Mouse (Mus musculus) hindbrain, embryonic 12.5 days (tissue): ENCODE measurements at regions not wholly inside any gene's neighbourhood (a gene's known extent, or its start where the extent isn't known, plus 50 kb on each side); places are given as distances from the start of the nearest gene placed in this dataset.

Source experiments
- ATAC-seq: fragments of 200-750 bp; cut with Nextera tagmentation; 2 replicates; pipeline ENCODE4 v1.8.0; 2017; ENCODE audit warnings: moderate TSS enrichment; ENCODE audit not compliant: low FRiP score
- H3K27ac ChIP-seq: fragments of 300-500 bp; sonication (generic); 2 replicates; pipeline ENCODE4 v1.5.1; 2016; ENCODE audit warnings: mild to moderate bottlenecking
- H3K27me3 ChIP-seq: fragments of 300-500 bp; sonication (generic); 2 replicates; pipeline ENCODE4 v1.6.1; 2016; ENCODE audit warnings: mild to moderate bottlenecking
- H3K36me3 ChIP-seq: fragments of 300-500 bp; sonication (generic); 2 replicates; pipeline ENCODE4 v1.6.1; 2016; ENCODE audit warnings: mild to moderate bottlenecking
- H3K4me1 ChIP-seq: fragments of 300-500 bp; sonication (generic); 2 replicates; pipeline ENCODE4 v1.6.1; 2016
- H3K4me2 ChIP-seq: fragments of 300-500 bp; sonication (generic); replicated peaks from 2 replicates; pipeline ENCODE4 v1.6.1; 2016; ENCODE audit warnings: mild to moderate bottlenecking
- H3K4me3 ChIP-seq: fragments of 300-500 bp; sonication (generic); 2 replicates; pipeline ENCODE4 v1.5.1; 2016; ENCODE audit warnings: mild to moderate bottlenecking
- H3K9ac ChIP-seq: fragments of 300-500 bp; sonication (generic); 2 replicates; pipeline ENCODE4 v1.6.1; 2016; ENCODE audit warnings: mild to moderate bottlenecking, moderate library complexity
- H3K9me3 ChIP-seq: fragments of 300-500 bp; sonication (generic); replicated peaks from 2 replicates; pipeline ENCODE4 v1.6.1; 2016; ENCODE audit warnings: mild to moderate bottlenecking
- WGBS: fragments of 180-500 bp; shearing (Covaris S2); methylation state at CpG from one replicate; pipeline ENCODE4 v1.1.7; 2016; 5-methylcytosine and 5-hydroxymethylcytosine counted together

- no peak overlapping the region for H3K4me3 ChIP-seq
- H3K36me3 ChIP-seq = no peaks in the 10 kb centered on the region
- no peak for ATAC-seq
- H3K9ac ChIP-seq = no peak overlapping the region
- no peaks in the 10 kb centered on the region for H3K27me3 ChIP-seq
- H3K4me1 ChIP-seq = no peaks in the 10 kb centered on the region
- H3K9me3 ChIP-seq = no peaks in the 10 kb centered on the region
- no peak overlapping the region for H3K27ac ChIP-seq
- no peak overlapping the region for H3K4me2 ChIP-seq
- WGBS = 92% methylated on average over 2 of the region's 2 CpGs
These were observed 56.6 kb downstream of the Zfp503 start for GRCm38 (mm10) chr14:21932771-21933170.

GRCm38 (mm10) chr14:21931944-21932343 is 57.5 kb downstream of the Zfp503 start:
- no peaks in the 10 kb centered on the region for H3K36me3 ChIP-seq
- H3K27me3 ChIP-seq = no peaks in the 10 kb centered on the region
- WGBS = 81% methylated on average over 7 of the region's 7 CpGs
- ATAC-seq = no peak
- no peaks in the 10 kb centered on the region for H3K4me1 ChIP-seq
- no peak overlapping the region for H3K27ac ChIP-seq
- no peak overlapping the region for H3K4me3 ChIP-seq
- no peak overlapping the region for H3K9ac ChIP-seq
- no peaks in the 10 kb centered on the region for H3K9me3 ChIP-seq
- H3K4me2 ChIP-seq = no peak overlapping the region

DNA sequence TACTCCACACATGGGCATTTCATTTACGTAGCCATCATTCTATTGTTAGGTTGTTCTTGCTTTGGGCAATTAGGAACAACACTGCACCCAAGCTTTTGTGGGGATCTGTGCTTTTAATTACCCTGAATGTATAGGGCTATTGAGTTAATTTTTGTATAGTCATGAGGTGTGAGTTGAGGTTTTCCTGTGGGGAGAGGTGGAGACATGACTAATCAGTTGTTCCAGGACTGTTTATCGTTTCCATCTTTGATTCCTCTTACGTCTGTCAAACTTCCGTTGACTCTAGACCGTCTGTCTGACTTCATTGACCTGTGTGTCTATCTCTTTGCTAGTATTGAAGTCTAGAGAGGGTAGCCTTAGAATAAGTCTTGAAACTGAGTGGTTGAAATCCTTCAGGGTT is 60.4 kb downstream of the Zfp503 start:
- H3K4me1 ChIP-seq = no peaks in the 10 kb centered on the region
- no peaks in the 10 kb centered on the region for H3K27me3 ChIP-seq
- H3K9me3 ChIP-seq = no peaks in the 10 kb centered on the region
- no peaks in the 10 kb centered on the region for H3K36me3 ChIP-seq
- H3K4me3 ChIP-seq = no peak overlapping the region
- WGBS = 81% methylated on average over 5 of the region's 5 CpGs
- H3K4me2 ChIP-seq = no peak overlapping the region
- H3K9ac ChIP-seq = no peak overlapping the region
- no peak overlapping the region for H3K27ac ChIP-seq
- ATAC-seq = no peak

DNA sequence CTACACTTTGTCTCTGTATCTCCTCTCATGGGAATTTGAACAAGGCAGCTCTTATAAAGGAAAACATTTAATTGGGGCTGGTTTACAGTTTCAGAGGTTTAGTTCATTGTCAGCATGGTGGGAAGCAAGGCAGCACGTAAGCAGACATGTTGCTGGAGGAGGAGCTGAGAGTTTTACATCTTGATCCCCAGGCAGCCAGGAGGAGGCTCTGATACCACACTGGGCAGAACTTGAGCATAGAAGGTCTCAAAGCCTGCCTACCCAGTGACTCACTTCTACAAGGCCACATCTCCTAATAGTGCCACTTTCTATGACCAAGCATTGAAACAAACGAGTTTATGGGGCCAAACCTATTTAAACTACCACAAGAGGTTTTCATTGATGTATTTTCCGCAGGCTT is 67.9 kb upstream of the Comtd1 start:
- H3K4me3 ChIP-seq = no peak overlapping the region
- no peaks in the 10 kb centered on the region for H3K36me3 ChIP-seq
- no peak overlapping the region for H3K4me2 ChIP-seq
- H3K27ac ChIP-seq = no peak overlapping the region
- WGBS = 88% methylated on average over 3 of the region's 3 CpGs
- H3K27me3 ChIP-seq = no peaks in the 10 kb centered on the region
- no peak overlapping the region for H3K9ac ChIP-seq
- no peaks in the 10 kb centered on the region for H3K9me3 ChIP-seq
- ATAC-seq = no peak
- no peaks in the 10 kb centered on the region for H3K4me1 ChIP-seq

GRCm38 (mm10) chr14:21904498-21905395 is 56.0 kb upstream of the Comtd1 start:
- Histone ChIP-seq H3K36me3 (no peaks in the 10 kb centered on the region), H3K9me3 (no peaks in the 10 kb centered on the region), H3K4me2 (peak overlapping the region; percentile 41), H3K27me3 (no peaks in the 10 kb centered on the region), H3K4me1 (peaks cover 23% of the 10 kb centered on the region), H3K27ac (peak overlapping the region; percentile 86), H3K4me3 (no peak overlapping the region), H3K9ac (no peak overlapping the region)
- WGBS = 35% methylated on average over 18 of the region's 18 CpGs
- peak; percentile 75 for ATAC-seq

DNA sequence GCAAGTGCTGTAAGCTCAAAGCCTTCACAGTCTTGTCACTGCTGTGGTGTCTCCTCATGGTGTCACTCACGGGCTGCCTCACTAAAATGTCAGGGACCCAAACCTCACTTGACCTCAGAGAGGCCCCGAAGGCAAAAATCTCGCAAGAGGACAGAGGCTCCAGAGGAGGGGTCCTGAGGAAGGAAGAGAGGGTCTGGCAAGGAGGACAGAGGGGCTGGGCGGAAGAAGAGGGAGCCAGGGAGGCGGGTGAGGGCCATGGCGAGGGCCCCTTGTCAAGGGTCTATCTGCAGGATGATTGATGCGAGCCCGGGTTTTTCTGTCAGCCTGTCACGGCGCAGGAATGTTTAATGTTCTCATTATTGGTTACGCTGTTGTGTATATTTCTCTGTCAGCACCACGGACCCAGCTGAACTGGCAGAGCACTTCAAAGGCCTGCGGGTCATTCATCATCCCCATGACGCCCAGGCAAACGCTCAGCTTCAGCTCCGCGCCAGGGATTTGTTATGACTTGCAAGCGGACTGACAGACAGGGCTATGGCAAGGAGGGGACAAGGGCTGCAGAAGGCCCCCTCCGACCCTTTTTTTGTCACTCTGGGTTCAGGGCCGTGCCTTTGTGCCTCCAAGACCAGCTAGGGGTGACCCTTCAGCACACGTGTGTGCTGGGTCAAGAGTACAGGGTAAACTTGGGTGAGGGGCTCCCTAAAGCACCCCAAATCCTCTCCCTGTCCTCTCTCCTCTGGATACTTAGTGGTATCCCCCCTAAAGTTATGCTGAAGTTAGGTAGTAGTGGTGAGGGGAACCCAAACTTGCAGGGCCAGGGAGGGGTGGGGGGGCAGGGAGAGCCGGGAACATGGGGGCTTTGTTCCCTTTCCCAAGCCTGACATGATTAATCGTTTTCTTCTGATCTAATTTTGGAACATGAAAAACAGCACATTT is 55.1 kb upstream of the Comtd1 start:
- Histone ChIP-seq H3K9ac (no peak overlapping the region), H3K27me3 (no peaks in the 10 kb centered on the region), H3K27ac (peak overlapping the region; percentile 86), H3K9me3 (no peaks in the 10 kb centered on the region), H3K4me3 (no peak overlapping the region), H3K4me1 (peaks cover 23% of the 10 kb centered on the region), H3K36me3 (no peaks in the 10 kb centered on the region), H3K4me2 (peak overlapping the region; percentile 41)
- peak; percentile 86 for ATAC-seq
- 7% methylated on average over 23 of the region's 23 CpGs for WGBS

DNA sequence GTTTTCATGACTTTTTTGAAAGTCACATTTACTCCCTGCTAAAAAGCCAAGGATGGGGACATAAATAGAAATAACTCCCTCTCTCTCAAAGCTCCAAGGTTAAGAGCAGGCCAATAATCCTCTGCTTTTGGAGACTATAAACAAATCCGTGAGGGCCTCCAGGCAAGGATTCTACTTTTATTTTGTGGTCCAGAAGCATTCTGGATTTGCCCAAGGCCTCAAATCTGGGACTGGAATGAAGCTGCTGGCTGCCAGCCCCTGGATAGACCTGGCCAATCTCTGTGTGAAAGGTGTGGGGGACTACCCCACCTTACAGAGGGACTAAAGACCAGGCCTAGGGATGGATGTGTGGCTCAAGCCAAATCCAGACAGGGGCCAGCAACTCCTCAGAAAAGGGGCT is 54.1 kb upstream of the Comtd1 start:
- peak overlapping the region; percentile 86 for H3K27ac ChIP-seq
- no peak for ATAC-seq
- no peaks in the 10 kb centered on the region for H3K9me3 ChIP-seq
- peaks cover 23% of the 10 kb centered on the region for H3K4me1 ChIP-seq
- no peaks in the 10 kb centered on the region for H3K36me3 ChIP-seq
- no peak overlapping the region for H3K4me2 ChIP-seq
- no peak overlapping the region for H3K9ac ChIP-seq
- no peak overlapping the region for H3K4me3 ChIP-seq
- WGBS = 68% methylated on average over 1 of the region's 1 CpGs
- H3K27me3 ChIP-seq = no peaks in the 10 kb centered on the region

GRCm38 (mm10) chr14:21902456-21902855 is 53.7 kb upstream of the Comtd1 start:
- H3K9me3 ChIP-seq = no peaks in the 10 kb centered on the region
- peaks cover 23% of the 10 kb centered on the region for H3K4me1 ChIP-seq
- H3K4me2 ChIP-seq = no peak overlapping the region
- H3K27ac ChIP-seq = no peak overlapping the region
- 67% methylated on average over 3 of the region's 3 CpGs for WGBS
- no peak overlapping the region for H3K4me3 ChIP-seq
- H3K9ac ChIP-seq = no peak overlapping the region
- no peaks in the 10 kb centered on the region for H3K36me3 ChIP-seq
- no peaks in the 10 kb centered on the region for H3K27me3 ChIP-seq
- no peak for ATAC-seq

- H3K36me3 ChIP-seq = no peaks in the 10 kb centered on the region
- no peaks in the 10 kb centered on the region for H3K27me3 ChIP-seq
- no peak for ATAC-seq
- peaks cover 23% of the 10 kb centered on the region for H3K4me1 ChIP-seq
- WGBS = 82% methylated on average over 2 of the region's 2 CpGs
- H3K27ac ChIP-seq = no peak overlapping the region
- no peak overlapping the region for H3K4me2 ChIP-seq
- H3K9me3 ChIP-seq = no peaks in the 10 kb centered on the region
- no peak overlapping the region for H3K4me3 ChIP-seq
- H3K9ac ChIP-seq = no peak overlapping the region
These were observed 52.2 kb upstream of the Comtd1 start for GRCm38 (mm10) chr14:21900951-21901350.

GRCm38 (mm10) chr14:21900516-21900915 is 51.7 kb upstream of the Comtd1 start:
- no peak overlapping the region for H3K4me2 ChIP-seq
- 46% methylated on average over 1 of the region's 1 CpGs for WGBS

More at GRCm38 (mm10) chr14:21900516-21900915, 51.7 kb upstream of the Comtd1 start:
- Histone ChIP-seq H3K27ac (no peak overlapping the region), H3K9ac (no peak overlapping the region), H3K27me3 (no peaks in the 10 kb centered on the region), H3K4me3 (no peak overlapping the region), H3K4me1 (peaks cover 23% of the 10 kb centered on the region), H3K9me3 (no peaks in the 10 kb centered on the region), H3K36me3 (no peaks in the 10 kb centered on the region)
- ATAC-seq = no peak
